Mouse (Mus musculus) kidney, postnatal 14 days (tissue): Measurements from ENCODE around the gene Ncoa1.
"Not testable (repeated sequence)": the region's sequence is repeated elsewhere in the genome, so short reads cannot be mapped to it uniquely, and the experiment has no call there.

Source experiments
- DNase-seq: peaks from one replicate; pipeline ENCODE4 v3.0.0; 2022; ENCODE audit warnings: mixed read lengths

Gene Ncoa1

DNA sequence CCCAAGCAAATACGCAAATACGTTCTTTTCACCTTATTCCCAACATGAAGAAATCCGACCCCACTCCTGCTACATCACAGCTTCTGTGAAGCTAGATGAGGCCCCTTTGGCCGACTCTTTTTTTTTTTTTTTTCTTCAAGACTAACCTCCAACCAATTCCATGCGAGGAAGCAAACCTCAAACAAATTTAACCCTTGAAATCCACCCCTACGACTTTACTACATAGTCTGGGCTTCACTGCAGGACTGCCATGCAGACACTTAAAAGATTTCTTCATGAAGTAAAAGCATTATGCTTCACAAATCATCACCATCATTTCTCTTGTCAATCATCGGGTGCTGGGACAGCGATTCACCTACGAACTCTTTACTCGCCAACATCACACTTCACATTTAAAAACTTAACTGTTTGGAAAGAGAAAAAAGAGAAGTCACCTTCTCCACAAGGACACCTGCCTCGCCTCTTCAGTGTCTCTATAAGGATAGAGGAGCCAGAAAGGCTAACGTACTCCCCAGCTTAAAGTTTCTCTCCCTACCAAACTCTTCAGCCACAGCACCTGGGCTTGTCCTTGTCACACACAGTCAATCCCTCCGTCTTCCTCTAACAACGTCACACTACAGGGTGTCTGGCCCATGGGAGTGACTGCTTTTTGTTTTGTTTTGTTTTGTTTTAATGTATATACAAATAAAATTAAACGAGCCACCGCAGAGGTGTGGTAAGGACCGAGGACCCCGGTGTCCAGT lies 1.6 kb downstream of the Ncoa1 start:
- DNase-seq: no peak

DNA sequence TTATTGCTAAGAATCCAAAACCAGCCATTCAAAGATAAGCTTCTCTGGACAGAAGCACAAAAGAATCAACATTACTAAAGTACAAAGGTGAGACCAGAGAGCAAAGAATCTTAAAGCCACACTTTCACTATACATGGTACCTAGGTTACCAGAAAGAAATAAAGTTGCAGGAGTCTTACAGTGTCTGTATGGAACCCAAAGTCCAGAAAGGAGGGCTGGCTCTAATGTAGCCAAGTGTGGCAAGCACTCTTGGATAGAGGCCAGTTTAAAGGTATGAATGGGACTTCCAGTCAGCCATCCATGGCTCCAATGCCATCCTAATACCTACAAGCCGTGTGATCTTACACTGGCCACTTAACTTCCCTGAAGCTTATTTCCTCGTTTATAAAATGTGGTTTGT lies 7.9 kb downstream of the Ncoa1 start:
- peak; percentile 54 for DNase-seq

DNA sequence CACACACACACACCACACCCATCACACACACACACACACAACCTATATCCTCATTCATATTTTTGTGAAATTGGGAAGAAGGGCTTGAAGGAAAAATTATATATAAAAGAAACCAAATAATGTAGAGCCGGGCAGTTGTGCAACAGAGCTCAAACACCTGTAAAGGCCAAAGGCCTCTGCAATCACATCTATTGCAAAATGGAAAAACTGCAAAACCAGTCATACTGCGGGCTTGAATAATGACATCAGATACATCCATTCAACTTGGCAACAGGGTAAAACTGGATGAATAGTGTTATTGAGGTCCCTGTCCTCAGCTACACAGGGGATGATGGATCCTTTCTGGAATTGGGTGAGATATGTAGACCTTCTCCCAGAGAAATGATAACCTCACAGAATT lies 13.3 kb downstream of the Ncoa1 start:
- no peak for DNase-seq

DNA sequence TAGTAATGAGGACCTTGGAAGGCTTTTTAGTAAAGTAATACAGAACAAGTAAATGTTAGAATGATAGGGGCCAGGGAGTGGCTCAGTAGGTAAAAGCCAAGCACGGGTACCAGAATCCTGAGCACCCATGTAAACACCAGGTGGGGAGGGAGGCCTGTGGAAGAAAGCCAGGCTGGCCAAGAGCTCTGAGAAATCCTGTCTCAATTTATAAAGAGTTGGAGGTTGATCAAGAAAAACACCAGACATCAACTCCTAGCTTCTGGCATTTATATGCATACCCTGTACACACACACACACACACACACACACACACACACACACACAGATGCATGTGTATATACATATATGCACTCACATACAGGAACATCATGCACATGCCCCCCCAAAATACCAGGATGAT lies 14.6 kb downstream of the Ncoa1 start:
- DNase-seq: no peak

DNA sequence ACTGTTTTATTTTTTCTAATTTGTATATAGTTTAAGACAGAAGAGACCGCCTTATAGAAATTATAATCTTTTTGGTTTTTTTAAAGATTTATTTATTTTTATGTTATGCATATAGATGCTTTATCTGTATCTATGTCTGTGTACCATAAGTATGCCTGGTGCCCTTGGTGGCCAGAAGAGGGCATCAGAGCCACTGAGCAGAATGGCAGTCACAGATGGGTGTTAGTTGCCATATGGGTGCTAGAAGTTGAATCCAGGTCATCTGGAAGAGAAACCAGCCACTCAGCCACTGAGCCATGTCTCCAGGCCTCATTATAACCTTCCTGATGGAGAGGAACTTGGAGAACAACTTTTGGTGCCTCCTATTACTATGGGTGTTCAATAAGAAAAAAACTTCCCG lies 16.0 kb downstream of the Ncoa1 start:
- DNase-seq: no peak

DNA sequence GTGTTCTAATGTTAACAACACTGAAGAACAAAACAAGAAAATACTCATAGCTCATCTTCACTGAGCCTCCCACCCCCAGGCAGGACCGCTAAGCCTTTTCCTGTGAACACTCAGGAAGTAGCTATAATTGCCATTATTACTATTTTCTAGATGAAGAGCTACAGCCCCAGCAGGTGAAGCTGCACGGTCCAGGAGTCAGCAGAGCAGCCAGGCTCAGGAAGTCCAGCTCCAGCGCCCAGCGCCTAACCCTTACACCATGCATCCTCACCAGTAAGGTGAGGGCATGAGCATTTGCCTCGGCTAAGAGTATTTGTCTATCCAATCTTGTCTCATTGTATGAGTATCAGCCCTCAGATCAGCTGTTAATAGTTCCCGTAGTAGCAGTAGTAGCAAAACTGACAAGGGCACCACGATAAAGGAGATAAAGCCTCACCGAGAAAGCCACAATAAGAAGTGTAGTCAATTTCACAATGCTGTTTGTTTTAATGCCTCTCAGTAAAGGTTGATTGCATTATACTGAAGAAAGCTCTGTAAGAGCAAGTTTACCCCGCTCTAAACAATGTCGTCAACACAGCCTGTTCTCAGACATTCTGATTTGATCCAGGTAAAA lies 21.9 kb downstream of the Ncoa1 start:
- no peak for DNase-seq

DNA sequence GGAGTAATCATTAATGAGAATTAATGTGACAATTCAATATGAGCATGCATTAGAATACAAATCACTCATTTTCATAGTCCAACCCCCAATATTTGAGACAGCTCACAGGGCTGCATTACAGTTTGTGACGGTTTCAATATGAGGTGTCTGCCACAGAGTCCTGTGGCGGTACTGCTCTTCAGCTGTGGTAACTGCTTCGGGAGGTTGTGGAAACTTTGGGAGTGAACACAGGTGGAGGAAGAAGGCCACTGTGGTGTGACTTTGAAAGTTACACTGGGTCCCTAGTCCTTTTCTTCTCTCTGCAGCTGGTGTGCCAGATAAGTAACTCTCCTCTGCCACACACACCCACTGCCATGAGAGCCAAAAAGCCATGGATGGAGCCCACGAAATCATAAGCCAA lies 22.7 kb downstream of the Ncoa1 start:
- no peak for DNase-seq

DNA sequence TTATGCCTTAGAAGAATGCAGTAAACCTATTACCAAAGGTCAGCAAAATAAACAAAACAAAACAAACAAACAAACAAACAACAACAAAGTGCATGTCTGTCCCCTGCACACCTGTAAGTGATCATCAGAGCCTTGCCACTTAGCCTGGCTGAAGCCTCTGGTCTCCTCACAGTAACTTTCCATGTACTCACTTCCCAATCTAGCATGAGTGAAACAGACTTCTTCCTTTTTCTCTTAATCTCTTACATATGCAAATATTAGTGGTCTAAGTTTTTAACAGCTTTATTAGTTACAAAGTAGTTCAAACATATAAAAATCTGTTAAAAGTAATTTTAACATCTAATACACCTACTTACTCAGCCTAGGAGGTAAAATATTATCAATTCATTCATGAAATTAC lies 24.7 kb downstream of the Ncoa1 start:
- no peak for DNase-seq

DNA sequence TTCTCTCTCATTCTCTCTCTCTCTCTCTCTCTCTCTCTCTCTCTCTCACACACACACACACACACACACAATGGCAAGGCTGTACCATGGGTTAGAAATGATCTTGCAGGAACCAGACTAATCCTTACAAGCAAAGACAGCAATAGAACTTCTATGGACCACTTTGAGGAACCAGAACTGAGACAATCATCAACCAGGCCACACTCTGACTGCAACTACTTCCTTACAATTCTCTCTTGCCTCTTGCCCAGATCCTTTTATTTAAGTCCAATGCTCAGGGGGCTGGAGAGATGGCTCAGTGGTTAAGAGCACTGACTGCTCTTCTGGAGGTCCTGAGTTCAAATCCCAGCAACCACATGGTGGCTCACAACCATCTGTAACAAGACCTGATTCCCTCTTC lies 26.5 kb downstream of the Ncoa1 start:
- DNase-seq: not testable (repeated sequence)

DNA sequence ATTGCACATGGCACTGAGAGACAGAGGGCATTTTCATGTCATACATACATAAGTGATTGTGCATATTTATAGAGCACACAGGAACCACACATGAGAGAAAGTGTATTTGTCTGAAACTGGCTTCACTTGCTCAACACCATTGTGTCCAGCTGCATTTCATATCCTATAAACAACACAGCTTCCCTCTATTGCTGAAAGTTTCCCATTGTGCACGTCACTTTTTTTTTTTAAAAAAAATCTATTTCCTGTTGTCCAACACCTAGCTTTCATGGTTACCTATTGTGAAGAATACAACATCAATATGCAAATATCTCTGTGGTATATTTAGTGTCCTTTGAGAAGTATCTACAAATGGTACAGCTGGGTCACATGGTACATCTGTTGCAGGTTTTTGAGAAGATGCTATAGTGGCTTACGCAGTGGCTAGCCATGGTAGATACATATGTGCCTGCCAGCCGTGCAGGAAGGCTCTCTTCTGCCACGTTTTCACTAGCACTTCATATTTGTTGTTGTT lies 28.8 kb downstream of the Ncoa1 start:
- DNase-seq: no peak

DNA sequence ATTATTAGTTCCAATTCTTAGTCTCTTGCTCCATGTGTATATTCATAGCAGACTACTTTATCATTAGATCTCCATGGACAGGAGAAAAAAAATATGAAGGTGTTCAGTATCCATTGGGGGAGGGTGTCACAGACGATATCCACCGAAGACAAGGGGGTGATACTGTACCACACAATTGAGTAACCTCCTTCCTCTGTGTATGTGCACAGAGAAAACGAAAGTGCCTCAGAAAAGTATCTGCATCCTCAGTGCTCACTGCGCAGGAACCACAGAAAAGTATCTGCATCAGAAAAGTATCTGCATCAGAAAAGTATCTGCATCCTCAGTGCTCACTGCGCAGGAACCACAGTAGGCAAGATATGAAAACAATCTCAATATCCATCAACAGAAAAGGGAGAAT lies 32.0 kb downstream of the Ncoa1 start:
- DNase-seq: no peak

DNA sequence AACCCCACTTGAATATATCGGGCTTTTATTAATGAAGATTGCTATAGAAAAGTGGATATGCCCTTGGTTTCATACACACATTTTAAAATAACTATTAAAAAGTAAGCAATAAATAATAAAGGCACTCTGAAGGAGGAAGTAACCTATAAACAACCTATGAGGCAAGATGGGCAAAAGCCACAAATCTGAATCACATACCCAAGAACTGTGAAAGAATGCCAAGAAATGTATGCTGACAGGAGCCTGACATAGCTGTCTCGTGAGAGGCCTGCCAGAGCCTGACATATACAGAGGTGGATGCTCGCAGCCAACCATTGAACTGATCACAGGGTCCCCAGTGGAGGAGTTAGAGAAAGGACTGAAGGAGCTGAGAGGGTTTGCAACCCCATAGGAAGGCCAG lies 35.5 kb downstream of the Ncoa1 start:
- DNase-seq: no peak

DNA sequence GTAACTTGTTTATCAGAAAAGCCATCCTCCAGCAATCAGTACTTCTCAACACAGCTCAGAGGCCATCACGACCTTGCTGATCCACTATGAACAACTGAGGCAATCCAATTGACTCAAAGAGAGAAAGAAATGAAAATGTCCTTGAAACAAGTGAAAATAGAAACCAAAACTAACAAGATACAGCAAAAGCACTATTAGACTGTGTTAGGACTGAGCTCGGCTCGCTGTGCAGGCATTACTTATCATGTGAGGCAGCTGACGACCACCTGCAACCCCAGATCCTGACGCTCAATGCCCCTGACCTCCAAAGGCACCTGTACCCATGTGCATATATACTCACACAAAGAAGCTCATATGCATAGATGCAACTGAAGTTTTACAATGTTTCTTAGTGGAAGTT lies 40.8 kb downstream of the Ncoa1 start:
- no peak for DNase-seq

DNA sequence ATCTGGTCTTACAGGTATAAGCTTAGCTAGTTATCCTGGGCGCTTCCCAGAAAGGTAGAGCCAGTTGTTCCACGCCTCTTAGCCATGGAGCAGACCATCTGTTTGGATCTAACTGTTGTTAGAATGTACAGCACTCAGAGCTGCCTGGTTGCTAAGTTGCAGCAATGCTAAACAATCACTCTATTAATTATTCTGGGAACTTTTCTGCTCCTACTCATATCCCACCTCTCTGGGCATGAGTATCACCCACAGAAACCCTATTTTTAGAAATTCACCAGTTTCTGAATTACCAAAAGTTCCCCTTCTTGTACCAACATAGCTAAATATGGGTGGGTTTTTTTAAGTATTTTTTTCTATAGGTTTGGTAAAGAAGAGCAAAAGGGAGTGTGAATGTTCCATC lies 43.4 kb downstream of the Ncoa1 start:
- no peak for DNase-seq

DNA sequence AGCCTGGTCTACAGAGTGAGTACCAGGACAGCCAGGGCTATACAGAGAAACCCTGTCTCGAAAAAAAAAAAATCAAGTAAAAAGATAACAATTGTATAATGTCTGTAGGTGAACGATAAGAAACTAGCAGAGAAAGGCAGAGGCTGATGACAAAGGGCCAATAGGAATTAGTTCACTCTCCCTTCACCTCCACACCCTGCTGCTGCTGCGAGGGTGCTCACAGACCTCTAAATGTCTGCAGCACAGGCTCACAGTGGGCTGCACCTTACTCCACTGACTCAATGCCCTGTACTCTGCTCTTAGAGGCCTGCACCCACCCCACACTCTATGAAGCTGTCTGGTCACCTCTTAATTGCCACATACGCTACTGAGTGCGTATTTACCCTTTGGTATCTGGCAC lies 45.0 kb downstream of the Ncoa1 start:
- DNase-seq: no peak

DNA sequence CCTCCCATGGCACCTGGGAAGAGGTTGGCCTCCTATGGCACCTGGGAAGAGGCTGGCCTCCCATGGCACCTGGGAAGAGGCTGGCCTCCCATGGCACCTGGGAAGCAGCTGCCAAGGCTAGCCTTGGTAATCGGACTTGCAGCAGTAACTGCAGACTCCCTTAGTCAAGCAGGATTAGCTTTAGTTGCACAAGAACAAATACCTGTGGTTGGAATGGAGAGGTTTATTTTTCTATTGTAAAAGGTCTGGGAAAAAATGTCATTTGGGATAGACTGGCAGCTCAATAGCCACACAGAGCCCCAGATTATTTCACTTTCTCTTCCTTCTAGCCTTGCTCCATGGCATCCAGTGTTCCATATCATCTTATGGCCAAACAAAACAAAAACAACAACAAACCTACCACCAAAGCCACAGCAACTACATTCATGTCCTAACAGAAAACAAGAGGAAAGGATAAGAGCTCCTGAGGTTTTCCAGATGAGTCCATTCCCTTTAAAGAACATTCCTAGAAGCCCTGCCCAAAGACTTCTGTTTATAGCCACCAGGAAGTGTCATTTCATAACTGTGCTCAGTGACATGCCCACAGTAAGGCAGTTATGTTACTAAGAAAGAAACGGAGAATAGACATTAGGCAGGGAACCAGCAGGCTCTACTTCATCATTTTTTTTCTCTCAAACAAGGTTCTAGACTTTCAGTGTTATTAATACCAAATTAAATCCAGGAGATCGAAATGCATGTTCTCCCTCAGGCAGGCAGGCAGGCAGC lies 46.7 kb downstream of the Ncoa1 start:
- no peak for DNase-seq

DNA sequence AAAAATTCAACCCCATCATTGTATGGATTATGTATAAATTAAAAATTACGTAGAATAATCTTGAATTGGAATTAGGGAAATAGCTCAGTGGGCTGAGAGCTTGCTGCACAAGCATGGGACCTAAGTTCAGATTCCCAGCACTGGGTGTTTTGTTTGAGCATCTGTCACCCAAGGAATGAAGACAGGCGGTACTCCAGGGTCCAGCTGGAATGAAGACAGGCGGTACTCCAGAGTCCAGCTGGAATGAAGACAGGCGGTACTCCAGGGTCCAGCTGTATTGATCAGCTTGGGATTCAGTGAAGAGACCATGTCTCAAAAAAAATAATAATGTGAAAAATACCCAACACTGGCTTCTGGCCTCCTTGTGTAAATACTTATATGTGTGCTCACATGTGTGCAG lies 58.2 kb downstream of the Ncoa1 start:
- DNase-seq: no peak

DNA sequence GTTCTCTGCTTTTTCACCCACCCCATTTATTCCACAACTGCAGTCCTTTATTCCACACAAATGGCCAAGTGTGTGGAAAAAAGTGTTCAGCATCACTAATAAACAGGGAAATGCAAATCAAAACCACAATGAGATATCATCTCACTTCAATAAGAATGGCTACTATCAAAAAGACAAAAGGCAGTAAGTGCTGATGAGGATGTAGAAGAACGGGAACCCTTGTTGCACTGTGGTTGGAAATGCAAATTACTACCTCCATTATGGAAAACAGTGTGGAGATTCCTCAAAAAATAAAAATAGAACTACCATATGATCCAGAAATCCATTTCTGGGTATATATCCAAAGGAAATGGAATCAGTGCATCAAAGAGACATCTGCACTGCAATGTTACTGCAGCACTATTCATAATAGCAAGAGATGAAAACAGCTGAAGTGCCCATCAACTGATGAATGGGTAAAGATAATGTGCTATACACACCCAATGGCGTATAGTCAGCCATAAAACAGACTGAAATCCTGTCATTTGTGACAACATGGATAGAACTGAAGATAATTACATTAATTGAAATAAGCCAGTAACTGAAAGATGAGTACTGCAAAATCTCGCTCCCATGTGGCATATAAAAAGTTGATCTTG lies 59.2 kb downstream of the Ncoa1 start:
- no peak for DNase-seq

DNA sequence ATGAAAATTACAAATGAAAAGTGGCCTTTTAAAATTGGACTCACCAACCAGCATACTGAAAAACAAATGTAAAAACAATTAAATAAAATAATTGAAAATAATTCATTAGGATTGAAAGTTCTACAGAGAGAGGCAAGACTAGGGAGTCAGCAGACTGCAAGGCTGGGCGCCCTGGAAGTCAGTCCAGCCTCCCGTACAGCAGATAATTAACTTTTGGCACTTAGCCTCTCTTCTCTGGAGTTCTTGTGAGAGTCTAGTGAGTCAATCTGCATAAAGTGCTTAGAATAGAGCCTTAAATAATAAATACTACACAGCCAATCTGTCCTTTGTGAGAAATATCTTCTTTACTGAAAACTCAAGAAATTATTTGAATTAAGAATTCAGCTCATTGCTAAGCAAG lies 69.9 kb downstream of the Ncoa1 start:
- DNase-seq: peak; percentile 57

DNA sequence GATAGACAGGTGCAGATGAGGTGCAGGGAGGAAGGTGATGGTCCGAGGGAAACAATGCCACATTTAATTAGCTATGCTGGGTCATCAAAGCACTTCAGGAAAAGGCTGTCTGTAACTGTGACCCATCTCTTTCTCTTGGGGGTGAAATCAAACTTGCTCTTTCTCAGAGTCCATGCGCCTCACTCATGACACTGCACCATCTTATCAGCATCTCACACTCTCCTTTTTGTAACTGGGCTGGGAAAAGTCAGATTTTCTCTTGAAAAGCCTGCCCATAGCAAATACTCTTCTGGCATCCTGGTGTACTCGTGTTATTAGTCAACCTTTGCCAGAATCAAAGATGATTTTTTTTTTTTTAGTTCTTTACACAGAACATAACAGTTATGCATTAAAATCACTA lies 70.8 kb downstream of the Ncoa1 start:
- no peak for DNase-seq

DNA sequence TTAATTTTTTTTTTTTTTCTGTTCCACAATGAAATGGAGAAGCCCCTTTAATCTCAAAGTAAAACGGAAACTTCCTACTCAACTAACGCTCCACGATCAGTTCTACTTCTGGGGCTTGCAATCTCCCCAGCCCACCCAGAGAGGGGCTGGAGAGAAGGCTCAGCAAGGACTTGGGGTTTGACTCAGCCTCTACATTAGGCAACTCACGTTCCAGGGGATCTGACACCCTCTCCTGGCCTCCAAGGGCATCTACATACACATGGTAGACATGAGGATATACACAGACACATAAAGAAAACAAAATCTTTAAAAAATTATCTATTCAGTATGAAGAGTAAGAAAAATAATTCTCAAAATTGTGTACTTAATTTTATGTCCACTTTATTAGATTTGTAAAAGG lies 73.8 kb downstream of the Ncoa1 start:
- DNase-seq: no peak

DNA sequence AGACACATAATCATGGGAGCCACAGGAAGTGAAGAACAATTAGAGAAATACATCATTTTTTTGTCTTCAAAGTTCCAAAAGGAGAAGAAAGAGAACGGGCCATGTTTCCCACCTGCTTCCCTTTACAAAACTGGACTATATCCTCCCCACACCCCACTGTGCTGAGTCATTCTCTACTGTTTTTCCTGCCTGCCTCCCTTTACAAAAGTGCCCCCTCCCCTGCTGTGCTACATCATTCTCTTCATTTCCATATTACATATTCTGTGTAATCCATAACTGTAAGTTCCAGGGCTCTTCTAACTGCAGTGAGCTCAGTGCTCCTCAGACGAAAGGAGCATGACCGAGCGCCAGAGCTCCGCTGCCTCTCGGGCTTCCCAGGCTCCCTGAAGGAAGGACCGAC lies 80.8 kb downstream of the Ncoa1 start:
- DNase-seq: no peak

DNA sequence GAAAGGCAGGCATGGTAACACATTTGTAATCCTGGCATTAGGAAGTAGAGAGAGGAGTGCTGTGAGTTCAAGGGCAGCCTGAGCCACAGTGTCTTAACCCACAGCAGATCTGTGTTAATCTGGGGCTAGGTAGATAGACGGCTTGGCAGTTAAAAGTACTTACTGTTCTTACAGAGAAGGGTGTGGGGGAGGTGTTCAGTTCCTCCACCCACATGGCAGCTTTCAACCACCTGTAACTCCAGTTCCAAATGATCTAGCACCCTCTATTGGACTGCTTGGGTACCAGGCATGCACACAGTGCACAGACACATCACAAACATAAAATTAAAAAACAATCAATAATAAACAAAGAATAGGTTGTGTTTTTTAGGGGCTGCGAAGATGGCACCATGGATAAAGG lies 84.4 kb downstream of the Ncoa1 start:
- DNase-seq: no peak

DNA sequence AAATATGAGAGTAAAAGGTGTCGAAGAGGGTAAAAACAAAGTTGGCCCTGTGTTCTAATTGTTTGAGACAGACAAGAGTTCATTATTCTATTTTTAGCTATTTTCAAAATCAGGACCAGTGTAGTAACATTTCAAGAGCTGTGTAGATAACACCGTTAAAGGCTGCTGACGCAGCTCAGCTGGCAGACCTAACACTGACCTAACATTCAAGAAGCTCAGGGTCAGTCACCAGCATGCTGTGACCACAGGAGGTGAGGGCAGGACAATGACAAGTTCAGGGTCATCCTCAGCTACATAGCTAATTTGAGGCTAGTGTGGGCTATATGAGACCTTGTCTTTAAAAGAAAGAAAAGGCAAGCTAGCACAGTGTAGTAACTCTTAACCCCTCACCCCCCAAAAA lies 84.9 kb downstream of the Ncoa1 start:
- no peak for DNase-seq
